Mouse (Mus musculus) liver, postnatal 0 days (tissue): ENCODE measurements around the gene Ubtf. TPM values are rescaled to one million over a fixed set of nuclear protein-coding genes. Genes with fewer than 3 reads are reported as not detected.

ENCODE experiments used
- ATAC-seq: fragments of 200-750 bp; cut with Nextera tagmentation; 2 replicates; pipeline ENCODE4 v1.8.0; 2017; ENCODE audit warnings: mild to moderate bottlenecking, moderate library complexity
- DNase-seq: peaks from one replicate; pipeline ENCODE4 v3.0.0-alpha.2; 2016
- H3K27ac ChIP-seq: fragments of 300-500 bp; sonication (generic); 2 replicates; pipeline ENCODE4 v1.5.1; 2014; ENCODE audit warnings: antibody characterized with exemption, moderate library complexity, mild to moderate bottlenecking, low read depth
- H3K27me3 ChIP-seq: fragments of 300-500 bp; sonication (generic); 2 replicates; pipeline ENCODE4 v1.6.1; 2014; ENCODE audit warnings: low read length, control low read depth, mixed read lengths; ENCODE audit not compliant: insufficient read depth
- H3K36me3 ChIP-seq: fragments of 300-500 bp; sonication (generic); replicated peaks from 2 replicates; pipeline ENCODE4 v1.6.1; 2014; ENCODE audit warnings: mild to moderate bottlenecking, control low read depth, low read length, moderate library complexity, mixed read lengths; ENCODE audit not compliant: insufficient read depth
- H3K4me1 ChIP-seq: fragments of 300-500 bp; sonication (generic); 2 replicates; pipeline ENCODE4 v1.6.1; 2014; ENCODE audit warnings: antibody characterized with exemption, mild to moderate bottlenecking, control low read depth; ENCODE audit not compliant: insufficient read depth
- H3K4me2 ChIP-seq: fragments of 300-500 bp; sonication (generic); 2 replicates; pipeline ENCODE4 v1.6.1; 2014; ENCODE audit warnings: low read depth, mild to moderate bottlenecking, low read length, moderate library complexity, mixed read lengths
- H3K4me3 ChIP-seq: fragments of 300-500 bp; sonication (generic); 2 replicates; pipeline ENCODE4 v1.5.1; 2014; ENCODE audit warnings: low read depth, low read length
- H3K9ac ChIP-seq: fragments of 300-500 bp; sonication (generic); replicated peaks from 2 replicates; pipeline ENCODE4 v1.6.1; 2014; ENCODE audit warnings: mild to moderate bottlenecking, moderate library complexity
- H3K9me3 ChIP-seq: fragments of 300-500 bp; sonication (generic); 2 replicates; pipeline ENCODE4 v1.6.1; 2016; ENCODE audit warnings: mild to moderate bottlenecking, control low read depth, low read length, mixed read lengths
- CTCF ChIP-seq: sonication (generic); IDR thresholded peaks from 2 replicates; pipeline ENCODE4 v1.5.1; 2016; ENCODE audit warnings: antibody characterized with exemption, low read depth
- EP300 ChIP-seq: IDR thresholded peaks from 2 replicates; pipeline ENCODE4 v1.6.1; 2016; ENCODE audit warnings: antibody characterized with exemption, low read depth, mild to moderate bottlenecking
- WGBS: fragments of 180-500 bp; shearing (Covaris S2); extraction: QIAGEN DNeasy Blood & Tissue Kit; methylation state at CpG from one replicate; pipeline ENCODE4 v1.1.7; 2014; ENCODE audit not compliant: insufficient replicate concordance; 5-methylcytosine and 5-hydroxymethylcytosine counted together
- polyA plus RNA-seq: library from polyadenylated mRNA; unstranded; fragments of >200 nt; fragmentation: Nextera tagmentation; extraction: Ambion mirVana; gene quantifications from 2 replicates; pipeline ENCODE4 v1.2.1, GENCODE M21; 2015

The Ubtf gene
- polyA plus RNA-seq, 1 experiment from 2014 or later = 32.5 TPM

- ATAC-seq (no peak), DNase-seq (no peak)
- Histone ChIP-seq H3K36me3 (no peaks in the 10 kb centered on the region), H3K27me3 (no peaks in the 10 kb centered on the region), H3K4me2 (no peak overlapping the region), H3K4me3 (no peak overlapping the region), H3K27ac (no peak overlapping the region), H3K9me3 (no peaks in the 10 kb centered on the region; the same call in 1 of the 2 replicates), H3K9ac (no peak overlapping the region), H3K4me1 (no peaks in the 10 kb centered on the region)
- TF ChIP-seq EP300 (no peak), CTCF (no peak)
- WGBS = 47% methylated on average over 9 of the region's 9 CpGs
Observed at GRCm38 (mm10) chr11:102334973-102335700, 15.6 kb upstream of the Ubtf start.

GRCm38 (mm10) chr11:102334010-102334409 is 14.5 kb upstream of the Ubtf start:
- no peaks in the 10 kb centered on the region for H3K9me3 ChIP-seq
- H3K27ac ChIP-seq = no peak overlapping the region
- H3K9ac ChIP-seq = no peak overlapping the region
- WGBS = 65% methylated on average over 4 of the region's 4 CpGs
- no peak overlapping the region for H3K4me2 ChIP-seq
- DNase-seq = no peak
- H3K4me1 ChIP-seq = no peaks in the 10 kb centered on the region
- no peak overlapping the region for H3K4me3 ChIP-seq
- no peaks in the 10 kb centered on the region for H3K27me3 ChIP-seq
- TF ChIP-seq EP300 (no peak), CTCF (no peak)
- H3K36me3 ChIP-seq = no peaks in the 10 kb centered on the region
- no peak for ATAC-seq

- no peak for TF ChIP-seq EP300
- no peak for TF ChIP-seq CTCF
- H3K4me1 ChIP-seq = no peaks in the 10 kb centered on the region
- ATAC-seq (no peak), DNase-seq (no peak)
- no peaks in the 10 kb centered on the region for H3K9me3 ChIP-seq
- H3K4me2 ChIP-seq = no peak overlapping the region
- no peak overlapping the region for H3K4me3 ChIP-seq
- no peaks in the 10 kb centered on the region for H3K27me3 ChIP-seq
- H3K27ac ChIP-seq = no peak overlapping the region
- H3K9ac ChIP-seq = no peak overlapping the region
- no peaks in the 10 kb centered on the region for H3K36me3 ChIP-seq
Observed at GRCm38 (mm10) chr11:102333061-102333460, 13.5 kb upstream of the Ubtf start.

GRCm38 (mm10) chr11:102331806-102332205 is 12.3 kb upstream of the Ubtf start:
- no peaks in the 10 kb centered on the region for H3K36me3 ChIP-seq
- no peak overlapping the region for H3K4me3 ChIP-seq
- H3K27me3 ChIP-seq = no peaks in the 10 kb centered on the region
- DNase-seq (no peak), ATAC-seq (no peak)
- H3K4me1 ChIP-seq = no peaks in the 10 kb centered on the region
- whole genome bisulfite sequencing = 48% methylated on average over 4 of the region's 4 CpGs
- H3K9ac ChIP-seq = no peak overlapping the region
- no peaks in the 10 kb centered on the region for H3K9me3 ChIP-seq
- H3K27ac ChIP-seq = no peak overlapping the region
- TF ChIP-seq CTCF (no peak), EP300 (no peak)
- H3K4me2 ChIP-seq = no peak overlapping the region

DNA sequence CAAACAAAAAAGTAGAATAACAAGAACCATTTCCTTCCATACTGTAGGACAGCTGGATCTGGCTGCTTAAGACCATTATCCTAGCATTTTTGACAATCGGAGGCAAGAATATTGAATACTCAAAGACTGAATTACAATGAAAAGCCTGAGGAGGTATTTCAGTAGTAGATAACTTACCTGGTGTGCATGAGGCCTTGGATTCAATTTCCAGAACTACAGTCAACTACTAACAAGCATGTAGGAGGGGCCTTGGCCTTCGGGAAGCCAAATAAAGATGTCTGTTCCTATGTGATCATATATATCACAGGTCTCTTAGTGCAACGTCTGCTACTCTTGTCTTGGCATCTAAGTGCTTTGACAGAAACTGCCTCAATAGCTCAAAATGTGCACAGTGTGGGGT is 10.5 kb upstream of the Ubtf start:
- Histone ChIP-seq H3K27ac (no peak overlapping the region), H3K9me3 (no peaks in the 10 kb centered on the region), H3K9ac (no peak overlapping the region), H3K36me3 (no peaks in the 10 kb centered on the region), H3K4me3 (no peak overlapping the region), H3K27me3 (no peaks in the 10 kb centered on the region; the same call in 1 of the 2 replicates), H3K4me2 (no peak overlapping the region), H3K4me1 (no peaks in the 10 kb centered on the region)
- TF ChIP-seq EP300 (no peak), CTCF (no peak)
- DNase-seq (no peak), ATAC-seq (no peak)
- WGBS = 72% methylated on average over 3 of the region's 3 CpGs

DNA sequence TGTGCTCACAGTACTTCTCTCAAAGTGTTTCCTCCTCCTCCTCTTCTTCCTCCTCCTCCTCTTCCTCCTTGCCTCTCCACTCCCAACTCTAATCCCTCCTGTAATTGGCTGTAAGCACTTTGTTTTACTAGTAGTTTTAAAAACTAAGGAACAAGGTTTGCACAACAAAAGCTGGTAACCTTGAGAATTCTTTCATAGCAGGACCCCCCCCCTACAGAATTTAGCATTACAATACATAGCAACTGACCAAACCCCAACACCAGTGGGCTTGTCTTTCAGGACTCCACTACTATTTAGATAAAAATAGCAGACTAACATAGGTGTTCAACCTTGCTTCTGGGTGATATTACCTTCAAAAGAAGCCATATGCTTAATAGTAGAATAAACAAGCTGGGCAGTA is 10.0 kb upstream of the Ubtf start:
- ATAC-seq = no peak
- H3K4me2 ChIP-seq = no peak overlapping the region

More for the DNA sequence above, 10.0 kb upstream of the Ubtf start:
- no peak overlapping the region for H3K9ac ChIP-seq
- H3K27ac ChIP-seq = no peak overlapping the region
- no peak for TF ChIP-seq CTCF
- no peak for TF ChIP-seq EP300
- H3K4me3 ChIP-seq = no peak overlapping the region
- DNase-seq = no peak
- H3K36me3 ChIP-seq = no peaks in the 10 kb centered on the region
- no peaks in the 10 kb centered on the region; the same call in 1 of the 2 replicates for H3K27me3 ChIP-seq
- no peaks in the 10 kb centered on the region for H3K4me1 ChIP-seq
- H3K9me3 ChIP-seq = no peaks in the 10 kb centered on the region
